Mouse (Mus musculus) liver, postnatal 0 days (tissue): Measurements from ENCODE around the gene Pde4dip.

Experiments used
- CTCF ChIP-seq: sonication (generic); IDR thresholded peaks from 2 replicates; pipeline ENCODE4 v1.5.1; 2016; ENCODE audit warnings: antibody characterized with exemption, low read depth
- EP300 ChIP-seq: IDR thresholded peaks from 2 replicates; pipeline ENCODE4 v1.6.1; 2016; ENCODE audit warnings: antibody characterized with exemption, low read depth, mild to moderate bottlenecking

- no peak for TF ChIP-seq CTCF
- no peak for TF ChIP-seq EP300
Observed at GRCm38 (mm10) chr3:97825246-97825645, 63.3 kb downstream of the Pde4dip start.
